Mouse (Mus musculus) heart, adult 2 months (tissue): Measurements from ENCODE around the gene Klk1. TPM values are rescaled to one million over a fixed set of nuclear protein-coding genes. Genes with fewer than 3 reads are reported as not detected.

Experiments
- DNase-seq, 2 experiments: peaks; one replicate each; pipeline ENCODE4 v3.0.0; 2021
- H3K27ac ChIP-seq: fragments of 200-600 bp; 2 replicates; pipeline ENCODE4 v1.8.1; 2022
- H3K27me3 ChIP-seq: fragments of 200-500 bp; 2 replicates; pipeline ENCODE4 v1.6.1; 2012; ENCODE audit warnings: mild to moderate bottlenecking, low read length, inconsistent platforms, mixed read lengths; ENCODE audit not compliant: control insufficient read depth, insufficient read depth
- H3K36me3 ChIP-seq: fragments of 200-500 bp; 2 replicates; pipeline ENCODE4 v1.6.1; 2012; ENCODE audit warnings: low read length, inconsistent platforms; ENCODE audit not compliant: control insufficient read depth, insufficient read depth
- H3K4me1 ChIP-seq: fragments of 200-500 bp; 2 replicates; pipeline ENCODE4 v1.6.1; 2011; ENCODE audit warnings: low read length; ENCODE audit not compliant: control insufficient read depth, insufficient read depth
- H3K4me3 ChIP-seq: fragments of 200-600 bp; 2 replicates; pipeline ENCODE4 v1.8.1; 2022
- H3K79me2 ChIP-seq: fragments of 200-500 bp; replicated peaks from 2 replicates; pipeline ENCODE4 v1.6.1; 2012; ENCODE audit warnings: mild to moderate bottlenecking, inconsistent platforms, low read length, moderate library complexity, mixed read lengths; ENCODE audit not compliant: control insufficient read depth, insufficient read depth
- H3K9ac ChIP-seq: fragments of 200-500 bp; 2 replicates; pipeline ENCODE4 v1.6.1; 2012; ENCODE audit warnings: low read depth, mild to moderate bottlenecking, control low read depth, inconsistent platforms, low read length, mixed read lengths
- CTCF ChIP-seq: fragments of 200-600 bp; IDR thresholded peaks from 2 replicates; pipeline ENCODE4 v1.8.1; 2022; ENCODE audit warnings: antibody characterized with exemption, mild to moderate bottlenecking, moderate library complexity
- EP300 ChIP-seq: fragments of 200-500 bp; IDR thresholded peaks from 2 replicates; pipeline ENCODE4 v1.6.1; 2011; ENCODE audit warnings: low read depth, low read length, control low read depth; ENCODE audit not compliant: insufficient read depth
- POLR2A ChIP-seq: fragments of 200-500 bp; IDR thresholded peaks from 2 replicates; pipeline ENCODE4 v1.6.1; 2011; ENCODE audit warnings: mild to moderate bottlenecking, low read depth, low read length, control low read depth; ENCODE audit not compliant: insufficient read depth
- WGBS: fragments of 180-500 bp; shearing (Covaris S2); methylation state at CpG from one replicate; pipeline ENCODE4 v1.1.7; 2018; 5-methylcytosine and 5-hydroxymethylcytosine counted together
- intact Hi-C: fragments of 180-260 bp; cut with DNase I; formaldehyde crosslinking; loops from one replicate; pipeline ENCODE4 v1.15.1; 2025
- polyA plus RNA-seq: library from polyadenylated mRNA; depleted of rRNA; stranded (reverse); fragments of >200 nt; gene quantifications from 2 replicates; pipeline ENCODE4 v1.2.3, GENCODE M21; 2012; rRNA removed
- total RNA-seq, 2 experiments: library from RNA; stranded (reverse); gene quantifications; 2 replicates each; pipeline ENCODE4 v1.2.3; 2021

Gene Klk1
- total and polyA plus RNA-seq, 3 experiments = 0.62 TPM; not detected in 2

DNA sequence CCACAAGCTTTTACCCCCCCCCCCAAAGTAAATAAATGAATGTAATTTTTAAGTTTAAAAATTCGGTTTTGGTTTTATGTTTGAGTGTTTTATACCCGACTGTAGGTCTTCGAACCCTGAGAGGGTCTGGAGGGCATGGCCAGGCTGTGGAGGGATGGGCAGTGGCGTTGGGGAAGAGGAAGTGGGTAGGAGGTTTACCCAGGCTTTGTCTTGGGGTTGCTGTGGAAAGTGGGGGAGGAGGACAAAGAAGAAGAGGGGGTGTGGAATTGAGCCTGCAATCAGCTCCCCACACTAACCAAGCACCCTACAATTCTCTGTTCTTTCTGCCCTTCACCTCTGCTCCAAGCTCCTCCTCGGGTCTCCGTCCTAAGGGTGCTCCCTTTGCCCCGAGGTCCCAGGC is 47.4 kb downstream of the Klk1 start:
- H3K79me2 ChIP-seq = no peaks in the 10 kb centered on the region
- no peak overlapping the region for H3K9ac ChIP-seq
- H3K27ac ChIP-seq = no peak overlapping the region
- H3K4me3 ChIP-seq = no peak overlapping the region
- no peaks in the 10 kb centered on the region for H3K4me1 ChIP-seq
- TF ChIP-seq POLR2A (no peak), CTCF (no peak)
- no peaks in the 10 kb centered on the region; the same call in 1 of the 2 replicates for H3K27me3 ChIP-seq
- no peaks in the 10 kb centered on the region for H3K36me3 ChIP-seq
- DNase-seq = no peak
- intact Hi-C loops = no loop called here
- 79% methylated on average over 7 of the region's 7 CpGs for WGBS

DNA sequence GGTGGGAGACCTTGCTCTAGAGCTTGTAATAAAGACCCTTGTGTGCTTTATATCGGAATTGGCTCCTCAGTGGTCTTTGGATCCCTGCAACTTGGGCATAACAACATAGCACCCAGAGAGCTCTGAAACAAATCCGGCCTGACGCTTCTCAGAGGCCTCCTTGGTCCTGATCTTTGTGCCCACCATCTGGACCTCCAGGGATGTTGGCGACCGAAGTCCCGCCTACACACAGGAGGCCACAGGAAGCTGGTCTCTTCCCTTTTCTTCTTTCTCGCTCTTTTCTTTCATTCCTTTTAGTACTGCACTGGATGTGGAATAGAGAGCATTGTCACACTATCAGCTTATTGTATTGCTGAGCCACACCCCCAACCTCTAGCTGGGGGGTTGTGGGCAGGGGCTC is 48.3 kb downstream of the Klk1 start:
- no peaks in the 10 kb centered on the region for H3K79me2 ChIP-seq
- no peak overlapping the region for H3K9ac ChIP-seq
- no peak overlapping the region for H3K27ac ChIP-seq
- WGBS = 61% methylated on average over 7 of the region's 7 CpGs
- H3K36me3 ChIP-seq = no peaks in the 10 kb centered on the region
- DNase-seq = no peak
- H3K27me3 ChIP-seq = no peaks in the 10 kb centered on the region; the same call in 1 of the 2 replicates
- TF ChIP-seq EP300 (no peak), CTCF (no peak), POLR2A (no peak)
- intact Hi-C loops = no loop called here
- H3K4me1 ChIP-seq = no peaks in the 10 kb centered on the region
- H3K4me3 ChIP-seq = no peak overlapping the region

DNA sequence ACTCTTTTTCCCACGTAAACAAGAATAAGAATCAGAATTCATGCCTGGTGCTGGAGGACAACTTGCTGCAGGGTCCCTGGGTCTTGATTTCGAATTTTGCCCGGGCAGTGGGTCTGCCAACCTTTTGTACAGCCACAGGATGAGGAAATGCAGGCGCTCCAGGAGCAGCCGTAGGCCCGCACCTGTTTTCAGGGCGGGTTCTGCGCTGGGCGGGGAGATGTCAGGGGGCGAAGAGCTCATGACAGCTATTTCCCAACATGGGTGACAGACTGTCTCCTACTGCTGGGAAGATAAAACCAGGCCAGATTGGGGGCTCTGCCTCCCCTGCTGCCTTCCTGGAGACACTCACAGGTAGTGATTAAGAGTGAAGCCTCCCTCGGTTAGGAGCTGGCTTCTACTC is 48.9 kb downstream of the Klk1 start:
- TF ChIP-seq EP300 (no peak), POLR2A (no peak), CTCF (no peak)
- H3K4me1 ChIP-seq = no peaks in the 10 kb centered on the region
- H3K27me3 ChIP-seq = no peaks in the 10 kb centered on the region; the same call in 1 of the 2 replicates
- H3K9ac ChIP-seq = no peak overlapping the region
- DNase-seq = no peak
- H3K79me2 ChIP-seq = no peaks in the 10 kb centered on the region
- 34% methylated on average over 11 of the region's 11 CpGs for WGBS
- H3K4me3 ChIP-seq = no peak overlapping the region
- no peaks in the 10 kb centered on the region for H3K36me3 ChIP-seq
- no peak overlapping the region for H3K27ac ChIP-seq
- intact Hi-C loops = no loop called here

DNA sequence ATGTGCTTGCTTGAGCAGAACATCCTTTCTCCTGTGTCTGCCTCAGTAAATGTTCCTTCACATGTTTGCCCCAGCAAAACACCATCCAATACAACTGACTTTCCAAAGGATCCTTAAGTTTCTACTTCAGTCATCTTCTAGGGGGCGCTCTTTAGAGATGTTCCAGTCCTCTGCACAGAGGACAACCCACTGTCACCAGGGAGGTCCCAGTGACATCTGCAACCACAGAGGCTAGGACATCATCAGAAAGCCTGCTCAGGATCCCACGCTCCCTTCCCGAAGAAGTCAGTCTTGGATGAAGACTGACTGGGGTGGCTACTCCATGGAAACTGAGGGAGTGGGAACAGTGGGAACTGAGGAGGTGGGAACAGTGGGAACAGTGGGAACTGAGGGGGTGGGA is 50.4 kb downstream of the Klk1 start:
- Histone ChIP-seq H3K4me1 (no peaks in the 10 kb centered on the region), H3K4me3 (no peak overlapping the region), H3K9ac (no peak overlapping the region), H3K27me3 (no peaks in the 10 kb centered on the region; the same call in 1 of the 2 replicates), H3K79me2 (no peaks in the 10 kb centered on the region), H3K27ac (no peak overlapping the region), H3K36me3 (no peaks in the 10 kb centered on the region)
- TF ChIP-seq EP300 (no peak), POLR2A (no peak), CTCF (no peak)
- WGBS = 72% methylated on average over 3 of the region's 3 CpGs
- DNase-seq = no peak
- intact Hi-C loops = no loop called here

DNA sequence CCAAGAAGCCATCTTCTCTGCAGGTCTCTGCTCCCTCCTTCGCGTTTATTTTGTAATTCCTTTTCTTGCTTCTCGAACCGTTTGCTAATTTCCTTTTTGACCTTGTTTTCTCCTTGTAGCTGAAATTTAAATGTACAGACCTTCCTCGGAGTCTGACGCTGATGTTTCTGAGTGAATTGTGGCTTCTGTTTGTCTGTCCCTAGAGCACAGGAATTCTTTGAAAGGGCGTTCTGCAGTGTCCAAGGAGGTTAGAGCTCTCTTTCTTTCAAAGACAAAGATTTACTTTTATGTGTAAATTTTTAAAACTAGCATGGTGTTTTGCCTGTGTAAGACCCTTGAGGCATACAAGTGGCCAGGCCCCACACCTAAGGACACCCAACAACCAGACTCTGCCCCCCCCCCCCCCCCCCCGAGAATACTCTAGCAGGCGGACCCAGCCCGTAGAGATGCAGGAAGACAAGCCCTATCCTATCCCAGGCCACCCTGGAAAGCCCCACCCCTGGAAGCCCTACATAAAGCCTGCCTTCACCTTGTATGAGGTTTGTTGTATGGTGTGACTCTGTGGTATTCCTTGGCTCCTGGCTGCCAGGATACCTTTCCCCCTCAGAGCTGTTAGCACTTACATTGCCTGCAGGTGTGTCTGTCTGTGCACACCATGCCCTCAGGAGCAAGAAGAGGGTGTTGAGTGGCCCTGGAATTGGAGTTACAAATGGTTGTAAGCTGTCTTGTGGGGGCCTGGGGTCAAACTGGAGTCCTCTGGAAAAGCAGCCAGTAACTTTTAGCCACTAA is 51.5 kb downstream of the Klk1 start:
- Histone ChIP-seq H3K4me1 (no peaks in the 10 kb centered on the region), H3K4me3 (no peak overlapping the region), H3K79me2 (no peaks in the 10 kb centered on the region), H3K27me3 (peaks cover 2% of the 10 kb centered on the region; the same call in 1 of the 2 replicates), H3K36me3 (no peaks in the 10 kb centered on the region), H3K27ac (no peak overlapping the region), H3K9ac (no peak overlapping the region)
- no peak for TF ChIP-seq POLR2A
- 61% methylated on average over 10 of the region's 10 CpGs for WGBS
- no peak for DNase-seq
- intact Hi-C loops = no loop called here

DNA sequence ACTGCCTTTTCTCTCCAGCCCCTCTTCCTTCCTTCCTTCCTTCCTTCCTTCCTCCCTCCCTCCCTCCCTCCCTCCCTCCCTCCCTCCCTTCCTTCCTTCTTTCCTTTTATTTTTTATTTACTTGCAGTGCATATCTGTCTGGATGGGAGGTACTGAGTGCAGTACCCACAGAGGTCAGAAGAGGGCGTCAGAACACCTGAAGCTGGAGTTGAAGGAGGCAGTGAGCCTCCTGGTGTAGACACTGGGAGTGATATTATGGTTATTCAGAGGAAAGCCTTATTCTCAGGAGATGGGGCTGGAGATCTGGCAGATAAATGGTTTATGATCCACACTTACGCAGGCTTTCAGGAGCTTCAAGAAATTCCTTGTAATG is 52.1 kb downstream of the Klk1 start:
- peaks cover 2% of the 10 kb centered on the region; the same call in 1 of the 2 replicates for H3K27me3 ChIP-seq
- no peak for TF ChIP-seq POLR2A
- peak; percentile 50 for TF ChIP-seq CTCF
- intact Hi-C loops = no loop called here
- WGBS = 45% methylated on average over 2 of the region's 2 CpGs
- DNase-seq = no peak
- no peaks in the 10 kb centered on the region for H3K36me3 ChIP-seq
- H3K4me3 ChIP-seq = no peak overlapping the region
- H3K4me1 ChIP-seq = no peaks in the 10 kb centered on the region
- H3K9ac ChIP-seq = no peak overlapping the region
- no peak overlapping the region for H3K27ac ChIP-seq
- no peaks in the 10 kb centered on the region for H3K79me2 ChIP-seq

Other genes with a start within 250 kb of the Klk1 start
- gene Klk1b9, start 249.3 kb upstream of the Klk1 start, total RNA-seq = not detected
- gene Klk1b9, start 249.3 kb upstream of the Klk1 start, polyA plus RNA-seq = not detected in 2 replicates
- gene Klk1b11, start 229.5 kb upstream of the Klk1 start, total RNA-seq = not detected
- not detected in 2 replicates for gene Klk1b11, start 229.5 kb upstream of the Klk1 start, polyA plus RNA-seq
- gene Klk1b26, start 213.2 kb upstream of the Klk1 start, total RNA-seq = 1 to 10 TPM; 1.5 to 2.6 TPM
- gene Klk1b26, start 213.2 kb upstream of the Klk1 start, polyA plus RNA-seq = 0.15 and 0.90 TPM in 2 replicates
- gene Klk1b27, start 173.1 kb upstream of the Klk1 start, total RNA-seq = not detected
- gene Klk1b27, start 173.1 kb upstream of the Klk1 start, polyA plus RNA-seq = not detected in 2 replicates
- gene Klk1b21, start 123.0 kb upstream of the Klk1 start, total RNA-seq = not detected
- gene Klk1b21, start 123.0 kb upstream of the Klk1 start, polyA plus RNA-seq = not detected in 2 replicates
- gene Klk1b22, start 112.7 kb upstream of the Klk1 start, total RNA-seq = not detected
- 4.0 TPM in 1 of 2 replicates, not detected in the other for gene Klk1b22, start 112.7 kb upstream of the Klk1 start, polyA plus RNA-seq
- not detected for gene Klk1b16, start 88.6 kb upstream of the Klk1 start, total RNA-seq
- gene Klk1b16, start 88.6 kb upstream of the Klk1 start, polyA plus RNA-seq = not detected in 2 replicates
- gene Klk1b24, start 37.1 kb upstream of the Klk1 start, total RNA-seq = not detected
- gene Klk1b24, start 37.1 kb upstream of the Klk1 start, polyA plus RNA-seq = not detected in 2 replicates
- not detected for gene Klk1b3, start 27.2 kb upstream of the Klk1 start, total RNA-seq
- not detected in 2 replicates for gene Klk1b3, start 27.2 kb upstream of the Klk1 start, polyA plus RNA-seq
- gene Klk1b4, start 17.9 kb upstream of the Klk1 start, total RNA-seq = not detected
- gene Klk1b4, start 17.9 kb upstream of the Klk1 start, polyA plus RNA-seq = 0.14 TPM in 1 of 2 replicates, not detected in the other
- gene Klk1b5, start 9.4 kb upstream of the Klk1 start, total RNA-seq = not detected
- not detected in 2 replicates for gene Klk1b5, start 9.4 kb upstream of the Klk1 start, polyA plus RNA-seq
- not detected for gene Gm36864, start 10.8 kb downstream of the Klk1 start, total RNA-seq
- not detected in 2 replicates for gene Gm36864, start 10.8 kb downstream of the Klk1 start, polyA plus RNA-seq
- gene 1700028J19Rik, start 21.3 kb downstream of the Klk1 start, total RNA-seq = under 1 TPM; 0.68 to 0.70 TPM
- 1.3 and 2.1 TPM in 2 replicates for gene 1700028J19Rik, start 21.3 kb downstream of the Klk1 start, polyA plus RNA-seq
- gene 2410002F23Rik, start 21.4 kb downstream of the Klk1 start, total RNA-seq = 10 to 100 TPM; 12.0 to 12.3 TPM
- 29.5 and 37.6 TPM in 2 replicates for gene 2410002F23Rik, start 21.4 kb downstream of the Klk1 start, polyA plus RNA-seq
- gene Acp4, start 32.0 kb downstream of the Klk1 start, total RNA-seq = not detected
- gene Acp4, start 32.0 kb downstream of the Klk1 start, polyA plus RNA-seq = not detected in 2 replicates
- not detected for gene Gm15517, start 36.1 kb downstream of the Klk1 start, total RNA-seq
- not detected in 2 replicates for gene Gm15517, start 36.1 kb downstream of the Klk1 start, polyA plus RNA-seq
- gene Clec11a, start 81.5 kb downstream of the Klk1 start, total RNA-seq = 1 to 10 TPM in 1 of 2 experiments, under 1 TPM in 1; 0.60 to 1.1 TPM
- gene Clec11a, start 81.5 kb downstream of the Klk1 start, polyA plus RNA-seq = 1.8 and 2.0 TPM in 2 replicates
- gene Shank1, start 84.9 kb downstream of the Klk1 start, total RNA-seq = 1 to 10 TPM; 1.2 to 2.3 TPM
- 0.94 and 1.1 TPM in 2 replicates for gene Shank1, start 84.9 kb downstream of the Klk1 start, polyA plus RNA-seq
- 1 to 10 TPM; 1.4 to 2.5 TPM for gene Syt3, start 158.7 kb downstream of the Klk1 start, total RNA-seq
- 3.1 and 3.2 TPM in 2 replicates for gene Syt3, start 158.7 kb downstream of the Klk1 start, polyA plus RNA-seq
- gene 1700008O03Rik, start 160.5 kb downstream of the Klk1 start, total RNA-seq = under 1 TPM; 0.21 to 0.25 TPM
- gene 1700008O03Rik, start 160.5 kb downstream of the Klk1 start, polyA plus RNA-seq = 0.12 and 0.47 TPM in 2 replicates
- gene Lrrc4b, start 203.7 kb downstream of the Klk1 start, total RNA-seq = 10 to 100 TPM; 30.1 to 34.1 TPM
- 33.2 and 36.2 TPM in 2 replicates for gene Lrrc4b, start 203.7 kb downstream of the Klk1 start, polyA plus RNA-seq
- 1 to 10 TPM; 1.3 to 1.5 TPM for gene Aspdh, start 240.0 kb downstream of the Klk1 start, total RNA-seq
- gene Aspdh, start 240.0 kb downstream of the Klk1 start, polyA plus RNA-seq = 2.4 and 2.6 TPM in 2 replicates
- gene Josd2, start 242.6 kb downstream of the Klk1 start, total RNA-seq = 100 to 1,000 TPM; 139 to 147 TPM
- gene Josd2, start 242.6 kb downstream of the Klk1 start, polyA plus RNA-seq = 211 and 242 TPM in 2 replicates